Mouse (Mus musculus): ENCODE data around the gene Scgb1a1. TPM values are rescaled to one million over a fixed set of nuclear protein-coding genes. Genes with fewer than 3 reads are reported as not detected.

Gene Scgb1a1
- total and polyA plus RNA-seq, 3 experiments = not detected

DNA sequence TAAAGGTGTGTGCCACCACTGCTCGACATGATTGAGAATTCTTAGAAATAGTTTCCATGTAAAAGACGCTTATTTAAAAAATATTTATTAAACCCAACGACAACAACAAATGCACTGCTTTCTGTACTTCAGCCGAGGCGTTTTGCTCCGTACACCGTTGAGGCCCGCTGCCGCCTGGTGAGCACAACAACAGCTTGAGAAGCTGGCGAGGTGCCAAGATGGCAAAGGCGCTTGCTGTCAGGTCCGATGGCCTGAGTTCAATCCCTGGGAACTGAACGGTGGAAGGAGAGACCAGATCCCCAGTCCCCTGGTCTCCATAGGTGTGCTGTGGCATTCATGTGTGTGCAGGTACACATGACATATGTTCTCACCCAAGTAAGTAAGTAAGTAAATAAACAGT lies 9.7 kb upstream of the Scgb1a1 start:
- no peaks in the 10 kb centered on the region for H3K36me3 ChIP-seq (ENCODE audit: control insufficient read depth in 1 of 2, insufficient read depth in 2 of 2, low read length in 2 of 2)
- no peak for DNase-seq (ENCODE audit: low read depth, low spot score)
- H3K27me3 ChIP-seq (ENCODE audit: control insufficient read depth in 1 of 2, insufficient read depth in 2 of 2, low read length in 2 of 2) = peaks cover 0 to 2% of the 10 kb centered on the region in 2 experiments; a peak in 2 of 4 replicates
- TF ChIP-seq ELF1 (IDR thresholded peaks at IDR 0.05; ENCODE audit: low read depth, low read length) (no peak), MAZ (IDR thresholded peaks at IDR 0.05; ENCODE audit: low read depth, low read length) (no peak), CHD2 (IDR thresholded peaks at IDR 0.05; ENCODE audit: low read length) (no peak), MAX (IDR thresholded peaks at IDR 0.05; ENCODE audit: low read length) (no peak), ETS1 (IDR thresholded peaks at IDR 0.05; ENCODE audit: low read depth, low read length) (no peak), ZNF384 (IDR thresholded peaks at IDR 0.05; ENCODE audit: low read depth, low read length) (no peak), ZC3H11A (IDR thresholded peaks at IDR 0.05; ENCODE audit: low read depth, low read length) (no peak), USF1 (IDR thresholded peaks at IDR 0.05; ENCODE audit: low read depth, low read length) (no peak), MEF2A (IDR thresholded peaks at IDR 0.05; ENCODE audit: extremely low read depth, insufficient replicate concordance, low read depth, low read length, poor library complexity, severe bottlenecking) (no peak), EP300 (IDR thresholded peaks at IDR 0.05; ENCODE audit: low read depth in 1 of 2, low read length in 2 of 2) (no peak), NELFE (IDR thresholded peaks at IDR 0.05; ENCODE audit: low read depth, low read length) (no peak), CTCF (IDR thresholded peaks at IDR 0.05 in 2 of 3, conservative IDR thresholded peaks at IDR 0.05 in 1 of 3; ENCODE audit: control insufficient read depth in 1 of 3, insufficient read depth in 1 of 3, low read depth in 2 of 3, low read length in 3 of 3, poor library complexity in 1 of 3, severe bottlenecking in 1 of 3) (no peak), ZMIZ1 (IDR thresholded peaks at IDR 0.05; ENCODE audit: low read depth, low read length) (no peak), NRF1 (IDR thresholded peaks at IDR 0.05; ENCODE audit: insufficient read depth, low read depth, low read length, poor library complexity, severe bottlenecking) (no peak)
- H3K9ac ChIP-seq (ENCODE audit: control insufficient read depth, low read depth, low read length, poor library complexity, severe bottlenecking) = no peak overlapping the region
- H3K4me3 ChIP-seq (ENCODE audit: control insufficient read depth in 1 of 2, insufficient read depth in 1 of 2, low read depth in 2 of 2, low read length in 2 of 2) = no peak overlapping the region
- H3K79me2 ChIP-seq (ENCODE audit: control insufficient read depth, insufficient read depth, low read length, poor library complexity) = no peaks in the 10 kb centered on the region
- no peaks in the 10 kb centered on the region for H3K9me3 ChIP-seq (replicated peaks; ENCODE audit: insufficient read depth, low read length)
- H3K27ac ChIP-seq (ENCODE audit: control insufficient read depth, low read depth, low read length) = no peak overlapping the region
- no peaks in the 10 kb centered on the region for H3K4me1 ChIP-seq (ENCODE audit: control insufficient read depth in 1 of 2, insufficient read depth in 2 of 2, low read length in 2 of 2)

DNA sequence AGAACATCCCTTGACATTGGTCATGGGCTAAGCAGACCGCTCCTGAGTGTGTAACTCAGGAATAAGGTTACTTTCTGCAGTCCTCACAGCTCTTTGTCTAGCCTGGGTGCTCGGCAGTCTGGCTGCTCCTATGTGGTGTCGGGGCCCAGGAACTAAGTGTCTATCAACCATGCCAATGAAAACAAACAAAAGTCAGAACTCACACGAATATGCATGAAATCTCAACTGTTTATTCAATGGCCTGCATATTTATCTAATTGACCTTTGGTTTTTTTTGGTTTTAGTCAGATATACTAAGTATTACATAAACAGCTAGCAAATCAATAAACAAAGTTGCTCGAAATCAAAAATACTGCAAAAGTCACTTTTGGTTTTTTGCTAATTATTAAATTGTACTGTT lies 7.4 kb upstream of the Scgb1a1 start:
- Histone ChIP-seq H3K79me2 (ENCODE audit: control insufficient read depth, insufficient read depth, low read length, poor library complexity) (no peaks in the 10 kb centered on the region), H3K9me3 (replicated peaks; ENCODE audit: insufficient read depth, low read length) (no peaks in the 10 kb centered on the region), H3K27me3 (ENCODE audit: control insufficient read depth in 1 of 2, insufficient read depth in 2 of 2, low read length in 2 of 2) (no peaks in the 10 kb centered on the region), H3K27ac (ENCODE audit: control insufficient read depth, low read depth, low read length) (no peak overlapping the region), H3K4me3 (ENCODE audit: control insufficient read depth in 1 of 2, insufficient read depth in 1 of 2, low read depth in 2 of 2, low read length in 2 of 2) (no peak overlapping the region), H3K4me1 (ENCODE audit: control insufficient read depth in 1 of 2, insufficient read depth in 2 of 2, low read length in 2 of 2) (no peaks in the 10 kb centered on the region), H3K36me3 (ENCODE audit: control insufficient read depth in 1 of 2, insufficient read depth in 2 of 2, low read length in 2 of 2) (no peaks in the 10 kb centered on the region), H3K9ac (ENCODE audit: control insufficient read depth, low read depth, low read length, poor library complexity, severe bottlenecking) (no peak overlapping the region)
- no peak for DNase-seq (ENCODE audit: low read depth, low spot score)
- no peak for TF ChIP-seq MAX (IDR thresholded peaks at IDR 0.05; ENCODE audit: low read length)
- TF ChIP-seq E2F4 (IDR thresholded peaks at IDR 0.05; ENCODE audit: borderline replicate concordance, low read depth, low read length) = no peak
- no peak for TF ChIP-seq MXI1 (IDR thresholded peaks at IDR 0.05; ENCODE audit: low read depth, low read length)
- no peak for TF ChIP-seq MAZ (IDR thresholded peaks at IDR 0.05; ENCODE audit: low read depth, low read length)
- TF ChIP-seq UBTF (IDR thresholded peaks at IDR 0.05; ENCODE audit: borderline replicate concordance, insufficient read depth, low read depth, low read length) = no peak
- TF ChIP-seq SIN3A (IDR thresholded peaks at IDR 0.05; ENCODE audit: low read length) = no peak
- TF ChIP-seq HCFC1 (IDR thresholded peaks at IDR 0.05; ENCODE audit: low read depth, low read length) = no peak
- TF ChIP-seq ZKSCAN1 (IDR thresholded peaks at IDR 0.05; ENCODE audit: low read depth, low read length) = no peak
- TF ChIP-seq ELF1 (IDR thresholded peaks at IDR 0.05; ENCODE audit: low read depth, low read length) = no peak
- no peak for TF ChIP-seq JUND (IDR thresholded peaks at IDR 0.05; ENCODE audit: low read depth, low read length)
- no peak for TF ChIP-seq USF1 (IDR thresholded peaks at IDR 0.05; ENCODE audit: low read depth, low read length)
- no peak for TF ChIP-seq CHD2 (IDR thresholded peaks at IDR 0.05; ENCODE audit: low read length)
- no peak for TF ChIP-seq SMC3 (IDR thresholded peaks at IDR 0.05; ENCODE audit: low read depth, low read length)
- TF ChIP-seq NRF1 (IDR thresholded peaks at IDR 0.05; ENCODE audit: insufficient read depth, low read depth, low read length, poor library complexity, severe bottlenecking) = no peak

All from MEL (cell line).